Mouse (Mus musculus): ENCODE results near the gene Mto1. TPM values are rescaled to one million over a fixed set of nuclear protein-coding genes. Genes with fewer than 3 reads are reported as not detected.
A peak's percentile ranks its signal among the peaks of the same experiment; 100 is the strongest.

Gene Mto1
- total and polyA plus RNA-seq, 3 experiments, result 27.7 to 32.3 TPM; not detected in 1

DNA sequence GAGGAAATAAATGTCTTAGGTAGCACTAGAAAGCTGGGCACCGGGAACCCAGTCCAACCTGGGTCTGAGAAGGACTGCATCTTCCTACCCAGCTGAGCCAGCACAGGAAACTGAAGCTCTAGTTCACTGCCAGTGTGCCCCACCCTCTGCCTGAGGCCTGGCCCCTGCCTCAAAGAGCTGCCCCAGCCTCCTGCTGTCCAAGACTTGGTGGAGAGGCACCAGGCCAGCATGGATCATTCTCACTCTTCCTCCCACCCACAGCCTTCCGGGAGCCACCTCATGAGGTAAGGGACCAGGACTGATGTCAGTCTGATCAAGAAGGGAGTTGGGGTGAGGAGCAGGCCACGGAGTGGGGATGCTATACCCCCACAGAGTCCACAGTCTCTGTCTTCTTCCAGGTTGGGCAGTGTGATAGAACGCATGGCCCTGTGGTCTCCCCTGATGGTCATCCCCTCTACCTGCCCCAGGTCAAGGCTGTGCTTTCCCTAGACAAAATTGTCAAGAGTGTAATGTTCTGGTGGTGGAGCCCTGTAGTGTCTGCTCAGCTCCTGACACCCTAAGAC is 19.1 kb upstream of the Mto1 start:
- no peak for DNase-seq (ENCODE audit: low read depth, low spot score)
- peak overlapping the region; percentile 65 for H3K27ac ChIP-seq (ENCODE audit: control insufficient read depth, low read depth, low read length)
- H3K27me3 ChIP-seq (ENCODE audit: control insufficient read depth in 1 of 2, insufficient read depth in 2 of 2, low read length in 2 of 2), result no peaks in the 10 kb centered on the region

GRCm38 (mm10) chr9:78429551-78429950 is 18.5 kb upstream of the Mto1 start:
- Histone ChIP-seq H3K79me2 (ENCODE audit: control insufficient read depth, insufficient read depth, low read length, poor library complexity) (peaks cover 2% of the 10 kb centered on the region; the same call in 1 of the 2 replicates), H3K27me3 (ENCODE audit: control insufficient read depth in 1 of 2, insufficient read depth in 2 of 2, low read length in 2 of 2) (no peaks in the 10 kb centered on the region), H3K27ac (ENCODE audit: control insufficient read depth, low read depth, low read length) (no peak overlapping the region), H3K4me1 (ENCODE audit: control insufficient read depth in 1 of 2, insufficient read depth in 2 of 2, low read length in 2 of 2) (peaks cover 0 to 9% of the 10 kb centered on the region in 2 experiments; a peak in 2 of 4 replicates), H3K9me3 (replicated peaks; ENCODE audit: insufficient read depth, low read length) (no peaks in the 10 kb centered on the region), H3K4me3 (ENCODE audit: control insufficient read depth in 1 of 2, insufficient read depth in 1 of 2, low read depth in 2 of 2, low read length in 2 of 2) (no peak overlapping the region), H3K36me3 (ENCODE audit: control insufficient read depth in 1 of 2, insufficient read depth in 2 of 2, low read length in 2 of 2) (peaks cover 4% of the 10 kb centered on the region in 2 experiments; a peak in 3 of 4 replicates), H3K9ac (ENCODE audit: control insufficient read depth, low read depth, low read length, poor library complexity, severe bottlenecking) (no peak overlapping the region)
- TF ChIP-seq ETS1 (IDR thresholded peaks at IDR 0.05; ENCODE audit: low read depth, low read length) (no peak), MAZ (IDR thresholded peaks at IDR 0.05; ENCODE audit: low read depth, low read length) (no peak), SIN3A (IDR thresholded peaks at IDR 0.05; ENCODE audit: low read length) (no peak), GABPA (IDR thresholded peaks at IDR 0.05; ENCODE audit: low read depth, low read length) (no peak), MYC (IDR thresholded peaks at IDR 0.05; ENCODE audit: low read depth, low read length) (no peak), POLR2AphosphoS2 (IDR thresholded peaks at IDR 0.05; ENCODE audit: low read length) (no peak), MXI1 (IDR thresholded peaks at IDR 0.05; ENCODE audit: low read depth, low read length) (no peak), ZMIZ1 (IDR thresholded peaks at IDR 0.05; ENCODE audit: low read depth, low read length) (no peak), NRF1 (IDR thresholded peaks at IDR 0.05; ENCODE audit: insufficient read depth, low read depth, low read length, poor library complexity, severe bottlenecking) (no peak), RAD21 (IDR thresholded peaks at IDR 0.05; ENCODE audit: low read depth, low read length) (no peak), BHLHE40 (IDR thresholded peaks at IDR 0.05; ENCODE audit: borderline replicate concordance, low read depth, low read length) (no peak)
- no peak for DNase-seq (ENCODE audit: low read depth, low spot score)

More for the DNA sequence above, 19.1 kb upstream of the Mto1 start:
- Histone ChIP-seq H3K4me3 (ENCODE audit: control insufficient read depth in 1 of 2, insufficient read depth in 1 of 2, low read depth in 2 of 2, low read length in 2 of 2) (no peak overlapping the region; a peak in 1 of 4 replicates), H3K79me2 (ENCODE audit: control insufficient read depth, insufficient read depth, low read length, poor library complexity) (peaks cover 2% of the 10 kb centered on the region; the same call in 1 of the 2 replicates), H3K9me3 (replicated peaks; ENCODE audit: insufficient read depth, low read length) (no peaks in the 10 kb centered on the region), H3K36me3 (ENCODE audit: control insufficient read depth in 1 of 2, insufficient read depth in 2 of 2, low read length in 2 of 2) (peaks cover 4% of the 10 kb centered on the region in 2 experiments; a peak in 3 of 4 replicates), H3K9ac (ENCODE audit: control insufficient read depth, low read depth, low read length, poor library complexity, severe bottlenecking) (peak overlapping the region; percentile 92), H3K4me1 (ENCODE audit: control insufficient read depth in 1 of 2, insufficient read depth in 2 of 2, low read length in 2 of 2) (peaks cover 0 to 9% of the 10 kb centered on the region in 2 experiments; a peak in 2 of 4 replicates)
- no peak for TF ChIP-seq HCFC1 (IDR thresholded peaks at IDR 0.05; ENCODE audit: low read depth, low read length)
- TF ChIP-seq POLR2A (IDR thresholded peaks at IDR 0.05; ENCODE audit: control insufficient read depth in 1 of 2, insufficient read depth in 1 of 2, low read depth in 1 of 2, low read length in 2 of 2, poor library complexity in 1 of 2), result no peak
- TF ChIP-seq UBTF (IDR thresholded peaks at IDR 0.05; ENCODE audit: borderline replicate concordance, insufficient read depth, low read depth, low read length), result no peak
- no peak for TF ChIP-seq USF1 (IDR thresholded peaks at IDR 0.05; ENCODE audit: low read depth, low read length)
- no peak for TF ChIP-seq MYB (IDR thresholded peaks at IDR 0.05; ENCODE audit: low read depth, low read length)
- TF ChIP-seq TAL1 (IDR thresholded peaks at IDR 0.05; ENCODE audit: low read length), result no peak
- TF ChIP-seq GABPA (IDR thresholded peaks at IDR 0.05; ENCODE audit: low read depth, low read length), result no peak
- TF ChIP-seq GATA1 (IDR thresholded peaks at IDR 0.05; ENCODE audit: low read depth, low read length), result no peak
- TF ChIP-seq POLR2AphosphoS2 (IDR thresholded peaks at IDR 0.05; ENCODE audit: low read length), result no peak
- TF ChIP-seq ZNF384 (IDR thresholded peaks at IDR 0.05; ENCODE audit: low read depth, low read length), result no peak
- TF ChIP-seq ELF1 (IDR thresholded peaks at IDR 0.05; ENCODE audit: low read depth, low read length), result no peak
- no peak for TF ChIP-seq CHD2 (IDR thresholded peaks at IDR 0.05; ENCODE audit: low read length)
